Mouse (Mus musculus): Measurements from ENCODE around the gene Actl6a. TPM values are rescaled to one million over a fixed set of nuclear protein-coding genes. Genes with fewer than 3 reads are reported as not detected.
"Not testable (repeated sequence)": the region's sequence is repeated elsewhere in the genome, so short reads cannot be mapped to it uniquely, and the experiment has no call there.

Gene Actl6a
- polyA plus RNA-seq, 1 experiment: 8.7 TPM

DNA sequence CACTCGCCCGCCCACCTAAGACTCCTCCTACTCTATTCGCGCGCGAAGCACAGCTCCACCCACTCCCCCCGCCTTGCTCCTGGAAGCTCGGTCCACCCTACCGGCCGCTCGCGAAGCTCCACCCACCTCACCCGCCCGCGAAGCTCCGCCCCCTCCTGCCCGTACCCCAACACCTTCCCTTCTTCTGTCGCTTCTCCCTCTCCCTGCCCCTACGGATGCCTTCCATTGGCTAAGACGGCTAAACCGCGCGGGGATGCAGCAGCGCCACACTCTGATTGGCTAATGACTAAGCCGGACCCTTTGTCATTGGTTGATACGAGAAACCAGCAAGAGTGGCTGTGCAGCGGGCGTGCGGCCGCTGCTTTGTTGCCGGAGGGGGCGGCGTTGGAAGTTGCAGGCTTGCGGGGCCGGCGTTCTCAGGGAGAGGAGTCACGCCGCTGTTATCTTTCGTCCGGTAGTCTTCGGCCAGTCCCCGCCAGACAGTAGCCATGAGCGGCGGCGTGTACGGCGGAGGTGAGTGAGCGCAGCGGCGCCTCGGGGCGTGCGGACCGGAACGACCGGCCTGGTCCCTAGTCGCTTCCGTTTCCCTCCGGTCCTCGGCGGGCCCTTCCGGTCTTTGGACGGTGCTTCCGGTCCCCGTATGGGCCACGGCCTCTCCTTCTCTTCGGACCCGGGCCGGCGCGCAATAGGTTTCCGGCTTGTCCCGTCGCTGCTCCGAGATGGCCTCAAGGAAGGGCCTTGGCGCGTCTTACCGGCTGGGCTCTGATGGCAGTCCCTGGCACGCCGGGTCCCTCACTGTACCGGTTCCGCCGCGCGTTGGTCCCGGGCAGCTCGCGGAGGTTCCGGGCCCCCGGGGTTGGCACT, 2.5 kb downstream of the Actl6a start:
- H3K4me3 ChIP-seq (ENCODE audit: low read depth, low read length): peak overlapping the region; percentile 98
- under 1% methylated on average over 90 of the region's 90 CpGs for WGBS
- H3K36me3 ChIP-seq (ENCODE audit: control insufficient read depth, insufficient read depth, low read length): peaks cover 12% of the 10 kb centered on the region
- H3K4me1 ChIP-seq (ENCODE audit: control insufficient read depth, insufficient read depth, insufficient read length, low read length): peaks cover 2% of the 10 kb centered on the region; the same call in 1 of the 2 replicates
- peak overlapping the region; percentile 70 for H3K27ac ChIP-seq (ENCODE audit: insufficient read depth, low read depth, low read length)
- 0 out of 2 replicates have a peak, but pooled peaks have one; percentile 20 for TF ChIP-seq CTCF (IDR thresholded peaks at IDR 0.05; ENCODE audit: extremely low read depth, insufficient read length, insufficient replicate concordance, low read depth, low read length)
- TF ChIP-seq POLR2A (IDR thresholded peaks at IDR 0.05; ENCODE audit: low read depth, low read length): 0 out of 2 replicates have a peak, but pooled peaks have one; percentile 30
- no peaks in the 10 kb centered on the region for H3K27me3 ChIP-seq (ENCODE audit: control insufficient read depth, insufficient read depth, low read length)

DNA sequence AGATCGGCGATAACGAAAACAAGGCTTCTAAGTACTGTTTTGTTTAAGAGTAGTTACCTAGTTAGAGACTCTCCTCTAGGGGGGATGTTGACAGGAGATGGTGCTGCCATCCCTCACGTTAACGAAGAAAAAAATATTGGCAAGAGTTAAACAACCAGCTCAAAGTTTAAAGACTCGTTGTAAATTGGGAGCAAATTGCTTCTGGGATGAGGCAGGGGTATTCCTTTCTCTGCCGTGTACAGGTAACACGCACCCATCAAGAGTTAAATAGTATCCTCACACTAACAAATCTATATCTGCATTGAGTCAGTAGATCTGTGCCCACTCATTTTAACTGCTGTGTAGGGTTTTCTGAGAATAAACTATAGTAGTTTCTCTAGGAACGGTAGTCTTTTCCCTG, 3.3 kb downstream of the Actl6a start:
- Histone ChIP-seq H3K4me1 (ENCODE audit: control insufficient read depth, insufficient read depth, insufficient read length, low read length) (peaks cover 2% of the 10 kb centered on the region; the same call in 1 of the 2 replicates), H3K27ac (ENCODE audit: insufficient read depth, low read depth, low read length) (no peak overlapping the region), H3K27me3 (ENCODE audit: control insufficient read depth, insufficient read depth, low read length) (no peaks in the 10 kb centered on the region), H3K36me3 (ENCODE audit: control insufficient read depth, insufficient read depth, low read length) (peaks cover 17% of the 10 kb centered on the region), H3K4me3 (ENCODE audit: low read depth, low read length) (peak overlapping the region; percentile 98)
- no peak for TF ChIP-seq POLR2A (IDR thresholded peaks at IDR 0.05; ENCODE audit: low read depth, low read length)
- TF ChIP-seq CTCF (IDR thresholded peaks at IDR 0.05; ENCODE audit: extremely low read depth, insufficient read length, insufficient replicate concordance, low read depth, low read length): no peak
- WGBS: 3% methylated on average over 9 of the region's 9 CpGs

GRCm38 (mm10) chr3:32713711-32714110, 7.6 kb downstream of the Actl6a start:
- peaks cover 2% of the 10 kb centered on the region; the same call in 1 of the 2 replicates for H3K4me1 ChIP-seq (ENCODE audit: control insufficient read depth, insufficient read depth, insufficient read length, low read length)
- H3K36me3 ChIP-seq (ENCODE audit: control insufficient read depth, insufficient read depth, low read length): peaks cover 52% of the 10 kb centered on the region
- no peak for TF ChIP-seq POLR2A (IDR thresholded peaks at IDR 0.05; ENCODE audit: low read depth, low read length)
- TF ChIP-seq CTCF (IDR thresholded peaks at IDR 0.05; ENCODE audit: extremely low read depth, insufficient read length, insufficient replicate concordance, low read depth, low read length): no peak
- WGBS: 87% methylated on average over 3 of the region's 3 CpGs
- no peak overlapping the region for H3K27ac ChIP-seq (ENCODE audit: insufficient read depth, low read depth, low read length)
- no peaks in the 10 kb centered on the region for H3K27me3 ChIP-seq (ENCODE audit: control insufficient read depth, insufficient read depth, low read length)
- no peak overlapping the region for H3K4me3 ChIP-seq (ENCODE audit: low read depth, low read length)

DNA sequence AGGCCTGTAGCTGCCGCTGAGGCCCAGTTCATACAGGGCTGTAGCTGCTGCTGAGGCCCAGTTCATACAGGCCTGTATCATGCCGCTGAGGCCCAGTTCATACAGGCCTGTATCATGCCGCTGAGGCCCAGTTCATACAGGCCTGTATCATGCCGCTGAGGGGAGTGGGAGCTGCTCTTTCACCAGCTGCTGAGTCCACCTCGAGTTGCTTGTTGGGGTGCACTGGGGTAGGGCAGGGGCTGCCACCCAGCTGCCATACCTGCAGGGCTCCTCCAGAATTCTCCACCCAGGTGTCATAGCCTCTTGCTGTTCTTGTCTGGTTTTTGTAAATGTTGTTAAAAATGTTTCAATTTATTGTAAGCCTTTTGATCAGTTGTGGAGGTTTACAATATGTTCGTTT, 11.3 kb downstream of the Actl6a start:
- 93% methylated on average over 6 of the region's 6 CpGs for WGBS
- H3K36me3 ChIP-seq (ENCODE audit: control insufficient read depth, insufficient read depth, low read length): peaks cover 68% of the 10 kb centered on the region
- not testable (repeated sequence) for H3K27ac ChIP-seq (ENCODE audit: insufficient read depth, low read depth, low read length); H3K27me3 ChIP-seq (ENCODE audit: control insufficient read depth, insufficient read depth, low read length); H3K4me3 ChIP-seq (ENCODE audit: low read depth, low read length); H3K4me1 ChIP-seq (ENCODE audit: control insufficient read depth, insufficient read depth, insufficient read length, low read length)

DNA sequence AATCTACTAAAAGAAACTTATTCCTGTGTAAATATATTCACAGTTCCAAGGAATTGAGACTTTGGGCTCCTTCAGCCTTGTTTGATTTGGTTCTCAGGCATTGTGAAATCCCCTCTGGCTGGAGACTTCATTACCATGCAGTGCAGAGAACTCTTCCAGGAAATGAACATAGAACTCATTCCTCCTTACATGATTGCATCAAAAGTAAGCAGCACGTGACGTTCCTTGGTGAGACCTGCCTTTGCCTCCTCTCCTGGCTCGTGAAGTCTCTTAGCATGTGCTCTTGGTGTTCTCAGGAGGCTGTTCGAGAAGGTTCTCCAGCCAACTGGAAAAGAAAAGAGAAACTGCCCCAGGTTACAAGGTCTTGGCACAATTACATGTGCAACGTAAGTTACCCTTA, 12.2 kb downstream of the Actl6a start:
- Histone ChIP-seq H3K27ac (ENCODE audit: insufficient read depth, low read depth, low read length) (no peak overlapping the region), H3K27me3 (ENCODE audit: control insufficient read depth, insufficient read depth, low read length) (no peaks in the 10 kb centered on the region), H3K36me3 (ENCODE audit: control insufficient read depth, insufficient read depth, low read length) (peaks cover 64% of the 10 kb centered on the region), H3K4me3 (ENCODE audit: low read depth, low read length) (no peak overlapping the region), H3K4me1 (ENCODE audit: control insufficient read depth, insufficient read depth, insufficient read length, low read length) (no peaks in the 10 kb centered on the region)
- TF ChIP-seq POLR2A (IDR thresholded peaks at IDR 0.05; ENCODE audit: low read depth, low read length): no peak
- TF ChIP-seq CTCF (IDR thresholded peaks at IDR 0.05; ENCODE audit: extremely low read depth, insufficient read length, insufficient replicate concordance, low read depth, low read length): no peak
- 90% methylated on average over 5 of the region's 5 CpGs for WGBS

- no peaks in the 10 kb centered on the region for H3K27me3 ChIP-seq (ENCODE audit: control insufficient read depth, insufficient read depth, low read length)
- 94% methylated on average over 7 of the region's 7 CpGs for WGBS
- TF ChIP-seq CTCF (IDR thresholded peaks at IDR 0.05; ENCODE audit: extremely low read depth, insufficient read length, insufficient replicate concordance, low read depth, low read length): no peak
- no peak for TF ChIP-seq POLR2A (IDR thresholded peaks at IDR 0.05; ENCODE audit: low read depth, low read length)
- H3K27ac ChIP-seq (ENCODE audit: insufficient read depth, low read depth, low read length): no peak overlapping the region
- no peak overlapping the region for H3K4me3 ChIP-seq (ENCODE audit: low read depth, low read length)
- H3K36me3 ChIP-seq (ENCODE audit: control insufficient read depth, insufficient read depth, low read length): peaks cover 66% of the 10 kb centered on the region
- H3K4me1 ChIP-seq (ENCODE audit: control insufficient read depth, insufficient read depth, insufficient read length, low read length): no peaks in the 10 kb centered on the region
Observed at GRCm38 (mm10) chr3:32724191-32724590, 18.1 kb downstream of the Actl6a start.

- peaks cover 71% of the 10 kb centered on the region for H3K36me3 ChIP-seq (ENCODE audit: control insufficient read depth, insufficient read depth, low read length)
- no peaks in the 10 kb centered on the region for H3K27me3 ChIP-seq (ENCODE audit: control insufficient read depth, insufficient read depth, low read length)
- WGBS: 88% methylated on average over 5 of the region's 5 CpGs
- no peaks in the 10 kb centered on the region for H3K4me1 ChIP-seq (ENCODE audit: control insufficient read depth, insufficient read depth, insufficient read length, low read length)
- H3K4me3 ChIP-seq (ENCODE audit: low read depth, low read length): no peak overlapping the region
- H3K27ac ChIP-seq (ENCODE audit: insufficient read depth, low read depth, low read length): no peak overlapping the region
- TF ChIP-seq POLR2A (IDR thresholded peaks at IDR 0.05; ENCODE audit: low read depth, low read length) (no peak), CTCF (IDR thresholded peaks at IDR 0.05; ENCODE audit: extremely low read depth, insufficient read length, insufficient replicate concordance, low read depth, low read length) (no peak)
Observed at GRCm38 (mm10) chr3:32725951-32726350, 19.9 kb downstream of the Actl6a start.

Measured in small intestine, adult 2 months (tissue).